12 mouse cellular contexts compared by ENCODE assay signal in the genomic region with DNA sequence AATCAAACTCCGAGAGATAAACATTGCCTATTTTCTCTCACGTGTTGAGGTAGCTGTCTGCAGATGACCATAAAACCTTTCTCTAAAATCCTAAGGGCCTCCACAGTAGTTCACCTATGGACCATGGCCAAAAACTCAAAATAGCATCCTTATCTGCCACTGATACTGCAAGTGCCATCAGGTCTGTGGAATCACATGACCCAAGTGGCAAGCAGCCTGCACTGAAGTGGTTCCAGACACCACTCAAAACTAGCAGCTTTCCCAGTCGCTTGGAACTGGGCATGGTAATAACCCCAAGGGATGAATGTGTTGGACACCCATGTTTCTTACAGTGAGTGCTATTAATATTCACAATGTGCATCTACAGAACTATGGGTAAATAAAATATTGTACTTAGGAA.
A peak's percentile ranks its signal among the peaks of the same experiment; 100 is the strongest.
DNase-seq lines count a peak whose midpoint lies in the region; ATAC-seq lines count a peak whose summit lies in the region.
"Had no signal": no experiment of that assay in that cellular context is flagged by ENCODE, and none has a peak within 500 bp of the region (broad histone marks: within the 10 kb centered on the region; RNA-seq: fewer than 3 reads in every experiment).

No protein-coding gene starts in this region.

- H3K9me3 ChIP-seq in heart, embryonic 10.5 days, result no peaks in the 10 kb centered on the region
- H3K9me3 ChIP-seq in midbrain, embryonic 10.5 days (replicated peaks), result no peaks in the 10 kb centered on the region
- no peaks in the 10 kb centered on the region for H3K9me3 ChIP-seq in neural tube, embryonic 15.5 days (replicated peaks)
- H3K9me3 ChIP-seq: hindbrain, embryonic 12.5 days; liver, embryonic 13.5 days had no signal

- DNase-seq in cerebellum, adult 11 months, result peak; percentile 1
- peak; percentile 19 for DNase-seq in cerebellum, adult 9-10 months
- peak; percentile 86 for DNase-seq in heart, embryonic 10.5 days (ENCODE audit: low spot score)
- DNase-seq in lung, adult 18-20 months, result peak; percentile 17 to 30
- DNase-seq in left cerebral cortex, postnatal 4 days, result no peak
- DNase-seq in midbrain, embryonic 10.5 days (ENCODE audit: low spot score), result no peak
- no peak for DNase-seq in urinary bladder, postnatal 14 days (ENCODE audit: low spot score)
- DNase-seq: kidney, adult 9 months; liver, embryonic 13.5 days had no signal

- H3K27me3 ChIP-seq in heart, embryonic 10.5 days (ENCODE audit: insufficient read depth, poor library complexity, severe bottlenecking), result no peaks in the 10 kb centered on the region
- no peaks in the 10 kb centered on the region for H3K27me3 ChIP-seq in midbrain, embryonic 10.5 days (ENCODE audit: low read depth, poor library complexity, severe bottlenecking)
- H3K27me3 ChIP-seq in neural tube, embryonic 15.5 days (replicated peaks), result no peaks in the 10 kb centered on the region
- H3K27me3 ChIP-seq: hindbrain, embryonic 12.5 days; liver, embryonic 13.5 days had no signal

- no peak overlapping the region for H3K4me2 ChIP-seq in neural tube, embryonic 15.5 days
- H3K4me2 ChIP-seq: hindbrain, embryonic 12.5 days; liver, embryonic 13.5 days had no signal

- no peak overlapping the region for H3K4me3 ChIP-seq in heart, embryonic 10.5 days
- H3K4me3 ChIP-seq in midbrain, embryonic 10.5 days, result no peak overlapping the region
- no peak overlapping the region for H3K4me3 ChIP-seq in neural tube, embryonic 15.5 days (replicated peaks)
- H3K4me3 ChIP-seq: hindbrain, embryonic 12.5 days; liver, embryonic 13.5 days had no signal

- intact Hi-C loops in left cerebral cortex, postnatal 4 days (cut with DNase I), result no loop called here

- no peaks in the 10 kb centered on the region for H3K36me3 ChIP-seq in heart, embryonic 10.5 days
- no peaks in the 10 kb centered on the region for H3K36me3 ChIP-seq in midbrain, embryonic 10.5 days
- no peaks in the 10 kb centered on the region for H3K36me3 ChIP-seq in neural tube, embryonic 15.5 days
- H3K36me3 ChIP-seq: hindbrain, embryonic 12.5 days; liver, embryonic 13.5 days had no signal

- H3K27ac ChIP-seq in heart, embryonic 10.5 days, result peak overlapping the region; percentile 43; the same call in 1 of the 2 replicates
- no peak overlapping the region for H3K27ac ChIP-seq in midbrain, embryonic 10.5 days (replicated peaks)
- H3K27ac ChIP-seq in neural tube, embryonic 15.5 days (replicated peaks), result no peak overlapping the region
- H3K27ac ChIP-seq: hindbrain, embryonic 12.5 days; liver, embryonic 13.5 days had no signal

- H3K9ac ChIP-seq in neural tube, embryonic 15.5 days (replicated peaks), result no peak overlapping the region
- H3K9ac ChIP-seq: hindbrain, embryonic 12.5 days; liver, embryonic 13.5 days had no signal

- ATAC-seq in neural tube, embryonic 15.5 days (ENCODE audit: low FRiP score), result no peak
- ATAC-seq: midbrain, embryonic 16.5 days had no signal

- peaks cover 21% of the 10 kb centered on the region; the same call in 1 of the 2 replicates for H3K4me1 ChIP-seq in heart, embryonic 10.5 days
- no peaks in the 10 kb centered on the region for H3K4me1 ChIP-seq in midbrain, embryonic 10.5 days
- no peaks in the 10 kb centered on the region for H3K4me1 ChIP-seq in neural tube, embryonic 15.5 days
- H3K4me1 ChIP-seq: hindbrain, embryonic 12.5 days had no signal

- 39% methylated on average over 3 of the region's 3 CpGs for WGBS in heart, embryonic 10.5 days
- WGBS in midbrain, embryonic 10.5 days, result 91% methylated on average over 3 of the region's 3 CpGs
- WGBS in neural tube, embryonic 15.5 days, result 89% methylated on average over 3 of the region's 3 CpGs

Comparison
In these comparisons a context has a peak if more than half of its experiments do, and no peak if none do; other contexts are left out.
1. DNase-seq: peak in cerebellum, adult 11 months (single experiment), cerebellum, adult 9-10 months (single experiment), heart, embryonic 10.5 days (single experiment) and lung, adult 18-20 months (2 of 2); none in left cerebral cortex, postnatal 4 days (single experiment), midbrain, embryonic 10.5 days (single experiment) and urinary bladder, postnatal 14 days (single experiment).